Mouse (Mus musculus) hindbrain, embryonic 11.5 days (tissue): ENCODE data around the gene Robo4. TPM values are rescaled to one million over a fixed set of nuclear protein-coding genes. Genes with fewer than 3 reads are reported as not detected.

Experiments used
- ATAC-seq: fragments of 200-750 bp; cut with Nextera tagmentation; 2 replicates; pipeline ENCODE4 v1.8.0; 2017; ENCODE audit warnings: mild to moderate bottlenecking, moderate TSS enrichment, moderate library complexity; ENCODE audit not compliant: low FRiP score
- DNase-seq: peaks from one replicate; pipeline ENCODE4 v3.0.0-alpha.2; 2015; ENCODE audit warnings: low spot score
- H3K27ac ChIP-seq: fragments of 300-500 bp; sonication (generic); 2 replicates; pipeline ENCODE4 v1.5.1; 2014; ENCODE audit warnings: mild to moderate bottlenecking, low read depth, low read length
- H3K27me3 ChIP-seq: fragments of 300-500 bp; sonication (generic); 2 replicates; pipeline ENCODE4 v1.6.1; 2014; ENCODE audit warnings: mild to moderate bottlenecking, low read length, moderate library complexity, mixed read lengths; ENCODE audit not compliant: control insufficient read depth, insufficient read depth
- H3K36me3 ChIP-seq: fragments of 300-500 bp; sonication (generic); 2 replicates; pipeline ENCODE4 v1.6.1; 2014; ENCODE audit warnings: mild to moderate bottlenecking, low read length, moderate library complexity, mixed read lengths; ENCODE audit not compliant: control insufficient read depth, insufficient read depth
- H3K4me1 ChIP-seq: fragments of 300-500 bp; sonication (generic); replicated peaks from 2 replicates; pipeline ENCODE4 v1.6.1; 2014; ENCODE audit warnings: low read length, mixed read lengths; ENCODE audit not compliant: control insufficient read depth, insufficient read depth
- H3K4me2 ChIP-seq: fragments of 300-500 bp; sonication (generic); replicated peaks from 2 replicates; pipeline ENCODE4 v1.6.1; 2014; ENCODE audit warnings: mild to moderate bottlenecking, low read depth, low read length
- H3K4me3 ChIP-seq: fragments of 300-500 bp; sonication (generic); 2 replicates; pipeline ENCODE4 v1.5.1; 2014; ENCODE audit warnings: low read depth, low read length
- H3K9ac ChIP-seq: fragments of 300-500 bp; sonication (generic); 2 replicates; pipeline ENCODE4 v1.6.1; 2014; ENCODE audit warnings: low read depth, low read length
- H3K9me3 ChIP-seq: fragments of 300-500 bp; sonication (generic); 2 replicates; pipeline ENCODE4 v1.6.1; 2016; ENCODE audit warnings: low read length; ENCODE audit not compliant: control insufficient read depth
- WGBS: fragments of 180-500 bp; shearing (Covaris S2); extraction: QIAGEN DNeasy Blood & Tissue Kit; methylation state at CpG from one replicate; pipeline ENCODE4 v1.1.7; 2014; 5-methylcytosine and 5-hydroxymethylcytosine counted together
- polyA plus RNA-seq: library from polyadenylated mRNA; unstranded; fragments of >200 nt; fragmentation: Nextera tagmentation; extraction: Ambion mirVana; gene quantifications from 2 replicates; pipeline ENCODE4 v1.2.1, GENCODE M21; 2014

Robo4 gene
- polyA plus RNA-seq, 1 experiment from 2014 or later = 5.5 TPM

- H3K4me1 ChIP-seq = no peaks in the 10 kb centered on the region
- H3K4me2 ChIP-seq = no peak overlapping the region
- H3K4me3 ChIP-seq = no peak overlapping the region
- DNase-seq (no peak), ATAC-seq (no peak)
- no peaks in the 10 kb centered on the region for H3K9me3 ChIP-seq
- H3K27me3 ChIP-seq = no peaks in the 10 kb centered on the region
- no peak overlapping the region for H3K9ac ChIP-seq
- 76% methylated on average over 5 of the region's 5 CpGs for WGBS
- no peak overlapping the region for H3K27ac ChIP-seq
- H3K36me3 ChIP-seq = no peaks in the 10 kb centered on the region
Observed at GRCm38 (mm10) chr9:37365706-37366105, 36.0 kb upstream of the Robo4 start.

- Histone ChIP-seq H3K4me1 (no peaks in the 10 kb centered on the region), H3K27ac (no peak within 1 kb of the TSS), H3K4me2 (no peak within 1 kb of the TSS), H3K4me3 (no peak within 1 kb of the TSS), H3K27me3 (no peaks in the 10 kb centered on the region), H3K9ac (no peak within 1 kb of the TSS), H3K9me3 (no peaks in the 10 kb centered on the region), H3K36me3 (no peaks in the 10 kb centered on the region)
- DNase-seq = no peak
- no peak for ATAC-seq
- 86% methylated on average over 17 of the region's 17 CpGs for WGBS
Observed at GRCm38 (mm10) chr9:37367301-37368080, 34.2 kb upstream of the Robo4 start, which contains the start of gene Hepacam. TSS of gene Hepacam (plus strand) at chr9:37367351.

- 83% methylated on average over 11 of the region's 11 CpGs for WGBS
- Histone ChIP-seq H3K9me3 (no peaks in the 10 kb centered on the region), H3K4me2 (no peak overlapping the region), H3K4me3 (no peak overlapping the region), H3K4me1 (no peaks in the 10 kb centered on the region), H3K9ac (no peak overlapping the region), H3K36me3 (no peaks in the 10 kb centered on the region), H3K27me3 (no peaks in the 10 kb centered on the region), H3K27ac (no peak overlapping the region)
- DNase-seq = no peak
- no peak for ATAC-seq
Observed at GRCm38 (mm10) chr9:37368081-37368830, 33.4 kb upstream of the Robo4 start.

- H3K4me3 ChIP-seq = no peak overlapping the region
- no peak for DNase-seq
- H3K4me1 ChIP-seq = no peaks in the 10 kb centered on the region
- no peaks in the 10 kb centered on the region for H3K36me3 ChIP-seq
- 87% methylated on average over 8 of the region's 8 CpGs for WGBS
- no peak overlapping the region for H3K4me2 ChIP-seq
- no peak overlapping the region for H3K27ac ChIP-seq
- H3K9ac ChIP-seq = no peak overlapping the region
- H3K9me3 ChIP-seq = no peaks in the 10 kb centered on the region
- H3K27me3 ChIP-seq = no peaks in the 10 kb centered on the region
- no peak for ATAC-seq
Observed at GRCm38 (mm10) chr9:37368860-37369259, 32.8 kb upstream of the Robo4 start.

GRCm38 (mm10) chr9:37371232-37371801 is 30.4 kb upstream of the Robo4 start:
- H3K4me1 ChIP-seq = no peaks in the 10 kb centered on the region
- no peak overlapping the region for H3K9ac ChIP-seq
- no peaks in the 10 kb centered on the region for H3K9me3 ChIP-seq
- no peak overlapping the region for H3K4me2 ChIP-seq
- no peaks in the 10 kb centered on the region for H3K36me3 ChIP-seq
- no peak overlapping the region for H3K27ac ChIP-seq
- DNase-seq (no peak), ATAC-seq (no peak)
- H3K4me3 ChIP-seq = no peak overlapping the region
- H3K27me3 ChIP-seq = no peaks in the 10 kb centered on the region
- WGBS = 86% methylated on average over 7 of the region's 7 CpGs

- no peaks in the 10 kb centered on the region for H3K4me1 ChIP-seq
- H3K9ac ChIP-seq = no peak overlapping the region
- H3K27me3 ChIP-seq = no peaks in the 10 kb centered on the region
- DNase-seq (no peak), ATAC-seq (no peak)
- H3K27ac ChIP-seq = no peak overlapping the region
- H3K4me2 ChIP-seq = no peak overlapping the region
- no peaks in the 10 kb centered on the region for H3K9me3 ChIP-seq
- H3K36me3 ChIP-seq = no peaks in the 10 kb centered on the region
- 90% methylated on average over 5 of the region's 5 CpGs for WGBS
- no peak overlapping the region for H3K4me3 ChIP-seq
Observed at GRCm38 (mm10) chr9:37375718-37376117, 26.0 kb upstream of the Robo4 start.

GRCm38 (mm10) chr9:37383161-37383560 is 18.5 kb upstream of the Robo4 start:
- DNase-seq = no peak

GRCm38 (mm10) chr9:37384284-37385182 is 17.2 kb upstream of the Robo4 start:
- H3K9ac ChIP-seq = peak overlapping the region; percentile 78
- no peaks in the 10 kb centered on the region for H3K9me3 ChIP-seq
- H3K27me3 ChIP-seq = peaks cover 2% of the 10 kb centered on the region; the same call in 1 of the 2 replicates
- DNase-seq (peak; percentile 70), ATAC-seq (peak; percentile 85)
- H3K4me3 ChIP-seq = peak overlapping the region; percentile 38
- WGBS = 10% methylated on average over 52 of the region's 54 CpGs
- peak overlapping the region; percentile 74 for H3K4me2 ChIP-seq
- no peaks in the 10 kb centered on the region for H3K4me1 ChIP-seq
- H3K27ac ChIP-seq = no peak overlapping the region
- H3K36me3 ChIP-seq = no peaks in the 10 kb centered on the region

More at GRCm38 (mm10) chr9:37383161-37383560, 18.5 kb upstream of the Robo4 start:
- no peak overlapping the region for H3K4me2 ChIP-seq
- H3K4me3 ChIP-seq = no peak overlapping the region
- H3K9me3 ChIP-seq = no peaks in the 10 kb centered on the region
- ATAC-seq = no peak
- no peak overlapping the region for H3K9ac ChIP-seq
- H3K27me3 ChIP-seq = peaks cover 2% of the 10 kb centered on the region; the same call in 1 of the 2 replicates
- H3K4me1 ChIP-seq = no peaks in the 10 kb centered on the region
- H3K27ac ChIP-seq = no peak overlapping the region
- 92% methylated on average over 6 of the region's 6 CpGs for WGBS
- no peaks in the 10 kb centered on the region for H3K36me3 ChIP-seq
